Mouse (Mus musculus) adrenal gland, postnatal 14 days (tissue): ENCODE measurements around the gene Cdipt. TPM values are rescaled to one million over a fixed set of nuclear protein-coding genes. Genes with fewer than 3 reads are reported as not detected.
A peak's percentile ranks its signal among the peaks of the same experiment; 100 is the strongest.

Source experiments
- DNase-seq: peaks from one replicate; pipeline ENCODE4 v3.0.0; 2021; ENCODE audit warnings: mixed read lengths
- total RNA-seq: library from RNA; stranded (reverse); gene quantifications from 2 replicates; pipeline ENCODE4 v1.2.3, GENCODE M21; 2021

Gene Cdipt
- total RNA-seq, 1 experiment from 2014 or later: 78.2 TPM

- no peak for DNase-seq
Observed at GRCm38 (mm10) chr7:127013385-127013784, 37.7 kb downstream of the Cdipt start.

DNA sequence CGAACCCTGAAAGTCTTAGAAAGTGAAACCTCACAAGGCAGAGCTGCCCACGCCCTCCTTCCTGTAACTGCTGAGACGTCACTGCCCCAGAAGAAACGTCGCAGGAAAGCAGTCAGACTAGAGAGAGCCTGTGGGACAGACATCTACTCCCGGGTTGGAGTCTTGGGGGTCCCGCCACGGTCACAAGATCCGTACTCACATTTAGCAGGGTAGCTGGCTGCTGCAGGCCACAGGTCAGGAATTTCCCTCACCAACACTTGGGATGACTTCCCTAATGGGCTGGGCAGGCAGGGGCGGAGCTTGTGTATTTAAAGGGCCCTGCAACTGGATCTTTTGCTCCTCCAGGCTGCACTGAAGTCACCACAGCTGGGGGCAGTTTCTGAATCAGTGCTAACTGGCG is 38.6 kb downstream of the Cdipt start, which contains the start of gene Mvp:
Gene Mvp, minus strand, starts transcription at position 302 of the 400 bp plus-strand sequence.
- DNase-seq: peak; percentile 86

- DNase-seq: no peak
Observed at GRCm38 (mm10) chr7:127014993-127015392, 39.3 kb downstream of the Cdipt start.

- DNase-seq: peak; percentile 69
Observed at GRCm38 (mm10) chr7:127016081-127016480, 40.4 kb downstream of the Cdipt start.

DNA sequence TGATC is 40.6 kb downstream of the Cdipt start, which contains the start of gene Pagr1b:
Gene Pagr1b, minus strand, starts transcription at position 4 of the 5 bp plus-strand sequence.
- no peak for DNase-seq

GRCm38 (mm10) chr7:127016486-127016938 is 40.8 kb downstream of the Cdipt start:
- peak; percentile 79 for DNase-seq

- DNase-seq: peak; percentile 98
Observed at GRCm38 (mm10) chr7:127016971-127017949, 41.5 kb downstream of the Cdipt start, which contains the start of gene Pagr1a. TSS of gene Pagr1a (minus strand) at chr7:127017352.

DNA sequence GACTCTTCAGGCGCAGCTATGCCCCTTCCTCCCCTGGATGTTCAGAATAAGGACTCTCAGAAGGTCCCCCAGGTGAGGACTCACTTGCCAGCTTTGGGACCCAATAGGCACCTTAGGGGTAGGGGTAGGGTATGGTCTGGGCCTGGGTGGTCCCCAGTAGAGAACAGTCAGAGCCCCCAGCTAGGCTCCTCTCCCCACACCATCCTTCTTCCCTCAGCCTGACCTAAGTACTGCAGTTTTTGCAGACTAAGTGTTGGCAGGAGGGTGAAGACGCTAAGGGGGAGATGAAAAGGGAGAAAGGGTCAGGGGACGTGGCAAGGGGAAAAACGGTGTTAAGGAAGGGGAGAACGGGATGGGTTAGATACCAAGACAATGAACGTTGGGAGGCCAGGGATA is 42.2 kb downstream of the Cdipt start:
- DNase-seq: no peak

GRCm38 (mm10) chr7:127018416-127019305 is 42.9 kb downstream of the Cdipt start:
- DNase-seq: no peak

GRCm38 (mm10) chr7:127019306-127019960 is 43.7 kb downstream of the Cdipt start:
- no peak for DNase-seq

DNA sequence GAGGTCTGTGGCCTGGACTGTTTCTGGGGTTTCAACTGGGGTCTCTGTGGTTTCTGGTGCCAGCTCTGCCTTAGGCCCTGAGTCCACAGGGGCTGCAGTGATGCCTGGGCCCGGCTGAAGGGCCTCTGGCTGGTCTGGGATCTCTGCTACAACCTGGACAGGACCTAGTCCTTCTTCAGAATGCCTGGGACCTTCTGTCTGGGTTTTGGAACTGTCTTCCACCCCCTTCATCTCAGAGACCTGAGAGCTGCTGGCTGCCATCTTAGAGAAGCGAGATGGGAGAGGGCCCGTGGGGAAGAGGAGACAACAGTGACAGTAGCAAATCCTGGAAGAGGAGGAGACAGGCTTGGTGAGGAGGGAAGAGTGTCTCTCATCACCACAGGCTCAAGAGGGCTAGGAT is 44.3 kb downstream of the Cdipt start:
- no peak for DNase-seq

DNA sequence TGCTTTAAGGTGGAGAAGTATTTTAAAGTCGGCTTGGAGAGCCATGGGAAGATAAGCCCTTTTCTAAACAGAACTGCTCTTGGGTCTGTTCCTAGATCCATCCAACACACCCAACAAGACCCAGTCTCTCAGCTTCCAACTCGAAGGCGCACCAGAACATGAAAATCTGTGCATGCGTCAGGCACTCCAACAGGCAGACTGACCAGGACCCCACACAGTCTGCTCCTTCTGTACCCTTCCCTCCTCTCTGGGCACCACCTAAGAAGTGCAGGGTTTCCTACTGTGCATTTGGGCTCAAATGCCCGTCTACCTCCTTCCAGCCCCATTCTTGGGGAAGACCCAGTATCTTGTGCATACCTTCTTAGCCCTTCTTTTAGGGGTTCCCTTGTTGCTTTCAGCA is 44.8 kb downstream of the Cdipt start:
- no peak for DNase-seq

GRCm38 (mm10) chr7:127020901-127021562 is 45.3 kb downstream of the Cdipt start, which contains the start of the genes Gm42742 and Prrt2:
TSS of gene Gm42742 (minus strand) at chr7:127021097.
TSS of gene Prrt2 (minus strand) at chr7:127021211.
- DNase-seq: peak; percentile 78

- DNase-seq: no peak
Observed at GRCm38 (mm10) chr7:127021563-127022527, 46.1 kb downstream of the Cdipt start.

DNA sequence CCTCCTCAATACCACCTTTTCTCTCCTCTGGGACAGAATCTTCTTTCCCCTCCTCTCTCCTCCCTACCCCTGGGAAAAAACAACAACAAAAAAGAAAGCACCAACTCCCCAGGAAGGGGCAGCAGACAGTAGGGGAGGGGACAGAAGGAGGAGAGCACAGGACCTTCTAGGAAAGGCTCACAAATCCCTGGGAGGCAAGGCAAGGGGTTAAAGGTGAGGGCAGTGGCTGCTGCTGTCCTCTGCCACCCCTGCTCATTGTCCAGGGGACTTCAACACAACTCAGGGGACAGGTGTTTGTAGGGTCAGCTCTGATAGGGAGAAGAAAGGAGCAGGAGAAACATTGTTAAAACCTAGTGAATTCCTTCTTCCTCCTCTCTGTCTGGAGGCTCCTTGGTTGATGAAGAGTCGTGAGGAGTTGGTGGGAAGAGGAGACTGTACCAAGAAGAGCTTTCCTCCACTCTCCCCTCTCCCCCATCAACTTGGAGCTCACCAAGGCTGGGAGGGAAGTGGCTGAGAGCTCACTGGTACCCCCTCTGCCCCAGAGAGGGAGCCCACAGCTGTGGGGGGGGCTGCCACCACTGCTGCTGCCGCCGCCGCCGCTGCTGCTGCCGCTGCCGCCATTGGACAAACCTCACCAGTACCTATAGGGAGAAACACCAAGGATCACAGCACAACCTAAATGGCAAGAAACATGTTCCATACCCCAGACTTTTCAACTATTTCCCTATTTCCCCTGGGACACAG is 47.0 kb downstream of the Cdipt start:
- DNase-seq: no peak

GRCm38 (mm10) chr7:127023272-127023691 is 47.6 kb downstream of the Cdipt start:
- no peak for DNase-seq

DNA sequence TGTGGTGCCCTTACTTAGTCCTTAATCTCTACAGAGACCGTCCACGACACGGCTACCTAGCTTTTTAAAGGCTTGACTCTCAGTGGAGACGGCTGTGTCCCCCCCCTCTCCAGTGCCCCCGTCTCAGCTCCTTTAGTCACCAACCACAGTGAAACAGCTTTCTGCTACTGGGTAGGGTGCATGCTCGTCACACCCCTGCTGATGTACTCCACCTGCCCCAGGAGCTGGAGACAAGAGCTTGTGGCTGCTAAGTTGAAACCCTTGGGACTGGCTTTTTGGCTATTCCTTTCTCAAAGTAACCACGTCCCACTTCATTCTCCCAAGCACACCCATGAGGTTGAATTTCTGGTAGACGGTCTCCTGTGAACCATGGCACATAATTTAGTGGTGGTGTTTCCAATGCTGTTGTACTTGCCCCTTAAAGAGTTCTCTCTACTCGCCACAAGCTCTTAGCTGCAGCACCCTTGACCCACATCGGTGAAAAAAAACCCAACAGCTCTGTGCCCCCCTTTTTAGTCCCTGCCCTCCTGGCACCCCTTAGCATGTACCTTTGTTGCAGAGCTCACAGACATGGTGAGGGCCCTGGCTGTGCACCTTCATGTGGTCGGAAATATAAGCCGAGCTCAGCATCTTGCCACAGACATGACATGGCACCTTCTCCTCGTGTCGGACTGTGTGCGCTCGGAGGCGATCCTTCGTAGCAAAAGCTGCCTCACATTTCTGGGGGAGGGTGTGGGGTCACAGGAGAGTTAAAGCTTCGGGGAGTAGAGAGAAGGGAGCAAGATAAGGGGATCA is 48.4 kb downstream of the Cdipt start:
- DNase-seq: no peak

GRCm38 (mm10) chr7:127024755-127025555 is 49.2 kb downstream of the Cdipt start:
- DNase-seq: peak; percentile 90
